Mouse (Mus musculus): Measurements from ENCODE around the gene Etv1.

Etv1 gene

DNA sequence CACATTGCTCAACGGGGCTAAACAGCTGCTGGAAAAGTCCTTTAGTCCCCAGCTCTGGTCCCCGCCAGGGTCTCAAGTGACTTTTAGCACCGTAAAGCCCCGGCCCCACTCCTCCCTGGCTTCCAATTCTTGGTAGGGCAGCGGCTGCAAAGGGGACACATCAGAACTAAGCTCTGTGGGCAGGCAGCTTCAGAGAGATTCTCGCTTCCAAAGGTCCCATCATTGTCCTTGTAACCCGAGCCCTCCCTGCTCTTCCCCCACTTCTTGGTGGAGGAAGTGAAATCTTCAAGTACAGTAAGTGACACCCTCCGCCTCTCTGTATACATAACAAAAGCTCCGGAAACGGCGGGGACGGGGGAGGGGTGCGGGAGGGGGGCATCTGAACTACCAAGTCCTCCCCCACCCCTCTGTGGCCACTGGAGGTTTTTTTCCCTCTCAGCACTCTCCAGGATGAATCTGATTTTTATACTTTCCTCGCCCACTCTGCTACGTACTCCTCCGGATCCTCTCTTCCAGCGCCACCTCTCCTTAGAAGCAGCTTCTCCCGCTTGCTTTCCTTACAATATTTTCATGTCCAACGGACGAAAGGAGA lies at the start of gene Etv1:
Etv1 (plus strand) TSS at position 195 of the 592 bp plus-strand sequence.
- peak; percentile 98 for DNase-seq

DNA sequence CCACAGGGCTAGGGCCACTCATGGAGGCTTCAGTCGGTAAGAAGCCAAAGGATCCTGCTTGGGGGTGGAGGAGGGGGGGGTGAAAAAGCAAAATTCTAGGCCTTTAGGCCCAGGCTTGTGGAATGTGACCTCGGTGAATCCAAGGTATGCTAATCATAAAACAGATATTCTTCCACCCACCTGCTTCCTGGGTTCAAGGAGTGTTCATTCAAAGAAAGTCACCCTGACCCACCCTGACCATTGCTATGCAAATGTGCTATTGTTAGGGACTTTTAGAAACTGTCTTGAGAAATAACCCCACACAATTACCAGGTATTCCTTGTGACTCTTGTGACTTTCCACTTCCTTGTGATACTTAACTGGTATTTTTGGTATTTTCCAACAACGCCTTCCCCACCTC lies 49.5 kb upstream of the Etv1 start:
- no peak for DNase-seq

DNA sequence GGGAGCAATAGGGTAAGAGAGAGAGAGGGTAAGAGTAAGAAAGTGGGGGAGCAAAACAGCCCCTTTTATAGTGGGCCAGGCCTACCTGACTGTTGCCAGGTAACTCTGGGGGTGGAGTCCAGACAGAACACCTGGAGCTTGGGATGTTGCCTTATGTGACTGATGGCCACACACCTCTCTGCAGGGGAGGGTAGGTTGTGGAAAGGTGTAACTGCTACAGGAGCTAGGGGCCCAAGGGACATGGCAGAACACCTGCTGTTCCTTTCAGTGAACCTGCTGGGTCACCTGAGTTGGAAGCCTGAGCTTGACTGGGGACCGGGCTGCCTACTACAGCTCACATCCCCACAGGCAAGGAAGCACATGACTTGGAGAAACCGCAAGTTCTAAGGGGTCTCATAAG lies 48.4 kb upstream of the Etv1 start:
- peak; percentile 27 for DNase-seq

DNA sequence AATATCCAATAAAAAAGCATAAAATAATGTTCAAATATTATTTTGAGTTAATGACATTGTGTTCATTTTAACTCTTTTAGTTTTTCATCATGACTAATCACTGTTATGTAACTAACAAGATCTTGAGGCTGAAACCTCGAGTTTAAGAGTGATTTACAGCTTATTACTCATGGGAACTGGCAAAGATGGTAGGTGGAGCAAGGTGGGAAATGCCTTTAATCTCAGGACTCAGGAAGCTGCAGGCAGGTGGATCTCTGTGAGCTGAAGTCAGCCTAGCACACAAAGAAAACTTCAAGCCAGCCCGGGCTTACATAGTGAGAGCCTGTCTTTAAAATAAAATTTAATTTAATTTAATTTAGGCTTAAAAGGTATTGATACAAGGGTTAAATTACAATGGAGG lies 19.9 kb upstream of the Etv1 start:
- no peak for DNase-seq

DNA sequence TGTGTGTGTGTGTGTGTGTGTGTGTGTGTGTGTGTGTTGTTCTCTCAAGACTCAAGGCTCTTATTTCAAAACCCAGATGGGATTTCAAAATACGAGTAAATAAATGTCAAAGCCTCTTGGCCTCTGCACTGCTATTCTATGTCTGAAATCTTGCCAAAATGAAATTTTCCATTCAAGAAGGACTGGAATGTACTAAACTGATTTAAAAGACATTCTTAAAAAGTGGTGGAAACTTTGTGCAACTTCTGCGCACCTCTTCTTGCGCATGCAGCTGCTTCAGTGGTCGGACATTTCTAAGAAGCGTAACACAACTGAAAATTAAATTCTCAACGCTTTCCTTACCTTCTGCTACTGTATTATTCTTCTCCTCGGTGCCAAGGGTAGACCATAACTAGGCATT lies 1.9 kb upstream of the Etv1 start:
- no peak for DNase-seq

DNA sequence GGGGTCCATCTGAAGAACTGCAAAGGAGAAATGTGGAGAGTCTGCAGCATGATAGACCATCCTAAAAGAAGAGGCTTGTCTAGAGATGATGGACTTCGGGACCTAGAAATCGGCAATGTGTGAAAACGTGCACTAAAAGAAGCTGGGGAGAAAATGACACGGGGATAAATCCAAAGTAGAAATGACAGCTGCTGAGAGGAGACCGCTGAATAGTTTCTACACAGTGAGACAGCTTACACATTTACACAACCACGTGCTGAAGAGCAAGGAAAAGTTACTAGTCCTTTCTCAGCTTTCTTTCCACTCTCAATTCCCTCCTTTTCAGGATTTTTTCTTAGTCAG lies 1.3 kb upstream of the Etv1 start:
- peak; percentile 71 for DNase-seq

DNA sequence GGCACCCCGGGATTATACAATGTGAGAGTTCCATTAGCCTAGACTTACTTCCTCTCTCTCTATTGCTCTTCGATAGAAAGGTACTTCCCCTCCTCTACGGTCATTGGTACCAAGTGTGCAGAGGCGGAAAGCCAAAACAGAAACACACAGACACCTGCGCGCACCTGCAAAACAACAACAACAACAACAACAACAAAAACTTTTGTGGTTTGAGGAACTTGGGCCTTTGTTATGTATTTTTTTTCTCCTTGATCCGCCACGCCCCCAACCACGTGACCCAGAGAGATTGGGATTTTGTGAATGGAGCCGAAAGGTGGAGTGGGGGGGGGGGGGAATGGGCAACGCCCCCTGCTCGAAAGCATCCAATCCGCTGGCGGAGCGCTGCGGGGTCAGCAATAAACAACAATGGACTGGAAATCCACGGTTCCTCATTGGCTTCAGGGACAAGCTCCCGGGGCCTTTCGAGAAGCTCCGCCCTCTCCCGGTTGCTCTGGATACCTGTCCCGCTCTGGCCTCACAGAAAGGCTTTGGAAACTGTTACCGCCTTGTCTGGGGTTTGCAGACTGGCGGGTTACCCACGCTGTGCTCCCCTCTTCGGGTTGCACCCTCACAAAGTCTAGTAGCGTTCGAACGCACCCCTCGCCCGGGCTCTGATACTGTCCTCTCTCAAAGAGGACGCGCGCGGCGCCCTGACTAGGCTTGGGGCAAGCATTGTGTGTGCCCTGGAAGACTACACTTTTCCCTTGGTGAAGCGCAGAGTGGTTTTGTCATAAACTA lies 693 bp upstream of the Etv1 start:
- DNase-seq = peak; percentile 100

DNA sequence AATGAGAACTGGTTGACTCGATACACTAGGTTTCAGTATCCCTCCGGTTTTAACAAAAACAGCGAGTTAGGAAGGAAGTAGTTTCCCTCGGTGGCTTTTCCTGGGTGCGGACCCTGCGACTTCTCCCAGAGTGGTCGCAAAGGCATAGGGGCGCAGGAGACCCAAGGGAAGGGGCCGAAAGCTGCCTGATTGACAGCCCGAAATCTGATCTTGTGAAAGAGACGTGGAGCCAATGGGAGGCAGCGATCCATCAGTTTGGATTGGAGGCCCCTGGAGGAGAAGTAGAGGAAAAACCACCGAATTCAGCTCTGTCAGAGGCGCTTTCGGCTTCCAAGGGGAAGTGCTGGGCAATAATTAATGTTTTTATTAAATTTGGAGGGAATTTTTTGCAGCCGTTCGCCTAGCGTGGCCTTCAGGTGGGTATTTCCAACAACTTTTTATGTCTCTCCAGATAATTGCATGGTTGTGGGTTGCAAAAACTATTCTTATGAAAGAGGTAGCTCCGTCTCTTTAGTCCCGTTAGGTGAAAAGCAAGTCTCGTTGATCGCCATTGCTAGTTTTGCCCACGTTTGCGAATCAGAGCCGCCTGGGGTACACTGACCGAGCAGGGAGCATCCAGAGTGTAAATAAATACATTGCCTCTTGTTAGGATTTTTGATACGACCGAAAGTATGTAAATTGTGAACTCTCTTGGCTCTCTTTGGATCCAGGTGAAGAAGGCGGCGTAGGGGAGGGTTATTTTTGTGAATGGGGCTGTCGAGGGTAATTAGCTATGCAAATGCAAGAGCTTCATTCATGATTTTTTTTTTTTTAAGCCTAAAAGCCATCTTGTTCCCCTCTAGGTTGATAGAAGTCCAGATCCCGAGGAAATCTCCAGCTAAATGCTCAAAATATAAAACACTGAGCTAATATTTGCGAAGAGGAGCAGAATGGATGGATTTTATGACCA lies 1.1 kb downstream of the Etv1 start:
- DNase-seq = peak; percentile 98

DNA sequence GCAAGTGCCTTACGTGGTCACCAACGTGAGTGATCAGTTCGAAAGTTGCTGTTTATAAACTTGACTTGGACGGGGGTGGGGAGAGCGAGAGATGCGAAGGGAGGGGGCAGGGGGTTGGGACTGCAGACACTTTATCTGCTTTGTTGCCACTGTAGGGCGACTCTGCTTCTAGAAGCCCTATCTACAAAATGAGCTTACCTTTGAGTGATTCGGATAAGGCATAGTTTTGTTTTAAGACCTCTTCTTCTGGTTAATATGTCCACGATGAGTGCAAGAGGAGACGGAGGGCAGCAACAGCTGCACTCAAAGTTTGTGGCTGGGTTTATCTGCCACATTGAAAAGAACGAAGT lies 1.8 kb downstream of the Etv1 start:
- DNase-seq = peak; percentile 92

DNA sequence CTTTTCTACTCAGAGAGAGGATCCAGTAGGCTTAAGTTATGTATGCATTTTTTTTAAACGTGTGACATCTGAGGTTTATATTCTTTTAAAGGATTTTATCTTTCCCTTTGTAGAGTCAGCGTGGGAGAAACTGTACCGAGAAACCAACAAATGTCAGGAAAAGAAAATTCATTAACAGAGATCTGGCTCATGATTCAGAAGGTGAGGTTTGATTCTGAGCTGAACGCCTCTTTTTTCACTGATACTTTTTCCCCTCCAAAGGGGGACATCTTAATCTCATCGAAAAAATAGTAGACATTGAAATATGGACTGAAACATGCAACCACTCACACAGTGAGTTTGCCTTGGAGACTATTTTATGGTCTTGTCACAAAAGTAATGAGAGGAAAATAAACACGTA lies 2.5 kb downstream of the Etv1 start:
- no peak for DNase-seq

DNA sequence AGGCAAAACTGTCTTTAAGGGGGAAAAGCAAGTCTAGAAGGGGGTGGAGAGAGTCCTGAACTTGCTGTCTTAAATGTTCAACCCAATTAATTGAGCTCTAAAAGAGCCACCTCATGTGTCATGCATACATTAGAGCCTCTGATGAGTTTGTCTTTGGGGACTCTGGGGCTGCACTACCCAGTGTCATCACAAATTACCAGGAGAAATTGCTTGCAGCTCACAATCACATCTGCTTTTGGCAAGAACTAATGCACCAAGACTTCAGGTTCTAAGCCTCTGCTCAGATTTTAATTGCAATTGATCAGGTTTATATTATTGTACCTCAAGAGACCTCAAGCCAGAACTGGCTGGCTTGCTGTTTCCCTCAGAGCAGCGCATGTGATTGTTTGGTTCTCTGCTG lies 4.1 kb downstream of the Etv1 start:
- no peak for DNase-seq

DNA sequence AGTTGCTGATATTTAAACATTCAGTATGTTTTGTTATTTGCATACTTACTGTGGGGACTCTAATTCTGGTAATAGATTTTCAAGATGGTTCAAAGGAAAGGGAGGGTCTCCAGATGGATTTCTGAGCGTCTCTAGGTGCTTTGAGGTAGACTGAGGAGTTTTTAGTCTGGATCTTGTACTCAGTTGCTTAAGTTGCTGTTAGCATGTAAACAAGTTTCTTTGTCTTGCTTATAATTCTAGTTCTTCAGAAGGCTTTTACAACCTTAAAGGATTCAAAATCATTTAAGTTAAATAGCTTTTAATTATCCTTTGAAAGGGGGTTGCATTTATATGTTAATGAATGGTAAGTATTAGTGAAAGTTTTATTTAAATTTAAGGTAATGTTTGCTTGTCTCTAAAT lies 5.0 kb downstream of the Etv1 start:
- no peak for DNase-seq

DNA sequence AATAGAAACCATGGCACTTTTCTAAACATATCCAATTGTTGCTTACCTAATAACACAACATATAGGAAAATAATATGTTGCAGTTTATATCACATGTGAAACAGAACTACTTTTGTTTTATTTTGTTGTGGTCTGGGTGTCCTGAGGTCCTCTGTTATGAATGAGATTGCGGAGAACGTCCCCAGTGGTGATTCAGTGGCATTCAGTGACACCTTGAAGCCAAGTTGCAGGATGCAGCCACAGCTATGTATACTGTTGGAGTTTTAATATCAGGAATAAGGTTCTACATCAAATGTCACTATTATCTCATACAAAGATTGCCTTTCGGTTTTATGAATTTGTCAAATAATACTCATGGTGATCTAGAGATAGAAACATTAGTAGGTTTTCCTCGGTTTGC lies 7.4 kb downstream of the Etv1 start:
- DNase-seq = no peak

DNA sequence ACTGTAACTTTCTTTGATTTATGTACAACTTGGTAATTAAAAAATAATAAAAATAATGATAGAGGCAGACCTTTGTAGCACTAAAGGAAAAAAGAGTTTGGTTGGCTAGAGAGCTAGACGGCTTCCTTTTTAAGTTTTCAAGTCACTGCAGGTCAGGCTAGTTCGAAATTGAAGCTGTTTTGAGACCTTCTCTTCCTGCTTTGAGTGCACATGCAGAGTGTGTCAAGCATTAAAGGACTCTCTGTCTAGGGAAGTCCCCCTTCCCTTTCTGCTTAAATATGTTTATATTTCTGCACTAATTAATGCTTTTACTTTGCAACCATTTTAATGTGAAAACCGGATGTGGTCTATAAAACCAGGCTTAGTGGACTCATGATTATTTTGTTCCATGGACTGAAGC lies 8.5 kb downstream of the Etv1 start:
- no peak for DNase-seq

DNA sequence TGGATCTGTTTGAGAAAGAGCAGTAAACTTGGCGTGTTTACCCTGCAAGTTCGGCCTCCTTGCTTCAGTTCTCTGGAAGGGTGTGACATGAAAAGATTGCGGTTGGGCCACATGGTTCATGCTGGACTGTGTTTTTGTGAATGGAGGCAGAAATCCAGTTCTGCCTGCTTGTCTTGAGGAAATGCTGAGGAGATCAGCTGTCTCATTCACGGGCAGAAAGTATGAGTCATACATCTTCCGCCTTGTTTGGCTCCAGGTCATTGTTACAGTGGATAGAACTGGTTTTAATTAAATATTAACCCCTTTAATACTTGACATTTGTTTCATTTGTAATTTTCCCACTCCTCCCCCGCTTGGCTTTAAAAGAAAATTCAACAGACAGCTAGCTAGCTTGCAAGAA lies 9.4 kb downstream of the Etv1 start:
- DNase-seq = peak; percentile 98

DNA sequence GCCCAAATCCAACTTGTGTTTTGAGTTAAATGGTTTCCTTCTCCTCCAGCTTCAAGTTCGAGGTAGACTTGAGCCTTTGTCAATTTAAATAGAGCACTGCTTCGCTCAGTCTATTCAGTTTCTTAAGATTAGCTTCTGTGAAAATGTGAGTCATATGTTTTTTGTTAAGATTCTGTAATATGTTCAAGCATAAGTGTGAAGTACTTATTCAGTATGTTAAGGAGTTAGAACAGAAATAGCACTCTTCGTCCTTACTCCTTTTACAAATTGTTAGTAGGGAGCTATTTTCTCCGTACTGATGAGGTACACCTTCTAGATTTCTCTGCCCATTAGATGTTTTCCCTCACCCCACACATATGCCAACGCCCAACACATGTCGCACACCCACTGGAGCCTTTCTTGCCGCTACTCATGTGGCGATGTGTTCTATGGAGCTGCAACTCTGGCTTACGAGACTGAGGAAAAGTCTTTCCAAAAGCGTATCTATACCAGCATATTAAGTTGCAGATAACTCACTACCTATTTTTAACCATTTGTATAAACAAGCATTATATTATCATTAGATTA lies 10.7 kb downstream of the Etv1 start:
- DNase-seq = no peak

DNA sequence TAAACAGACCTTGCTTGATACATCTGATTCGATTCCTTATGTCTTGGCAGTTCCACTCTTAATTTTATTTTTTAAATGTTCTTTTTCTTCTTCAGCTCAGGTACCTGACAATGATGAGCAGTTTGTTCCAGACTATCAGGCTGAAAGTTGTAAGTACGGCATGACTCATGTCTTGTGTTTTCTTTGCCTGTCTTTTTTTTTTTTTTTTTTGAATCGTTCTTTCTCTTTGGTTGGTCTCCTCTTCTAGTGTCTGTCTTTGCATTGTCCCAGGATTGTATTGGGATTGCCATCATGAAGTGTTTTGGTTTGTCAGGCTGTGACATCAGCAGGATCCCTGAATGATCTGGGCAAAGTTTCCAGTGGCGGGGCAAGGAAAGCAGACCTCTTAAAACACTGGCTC lies 13.9 kb downstream of the Etv1 start:
- no peak for DNase-seq

DNA sequence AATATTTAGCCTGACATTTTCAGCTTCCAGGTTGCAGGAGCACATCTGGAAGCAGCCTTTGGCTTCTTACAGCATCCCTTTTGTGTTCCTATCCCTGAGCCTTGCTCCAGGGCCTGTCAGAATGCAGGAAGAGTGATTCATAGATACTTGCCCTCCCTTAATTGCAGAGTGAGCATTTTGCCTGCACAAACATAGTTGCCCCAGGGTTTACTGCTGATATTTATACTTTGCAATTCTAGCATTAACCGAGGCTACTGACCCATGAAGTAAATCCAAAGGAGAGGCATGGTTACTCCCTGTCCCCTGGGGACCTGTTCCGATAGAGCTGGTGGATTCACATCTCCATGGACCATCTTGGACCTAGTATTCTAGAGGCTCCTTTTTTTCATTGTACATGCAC lies 14.5 kb downstream of the Etv1 start:
- no peak for DNase-seq

DNA sequence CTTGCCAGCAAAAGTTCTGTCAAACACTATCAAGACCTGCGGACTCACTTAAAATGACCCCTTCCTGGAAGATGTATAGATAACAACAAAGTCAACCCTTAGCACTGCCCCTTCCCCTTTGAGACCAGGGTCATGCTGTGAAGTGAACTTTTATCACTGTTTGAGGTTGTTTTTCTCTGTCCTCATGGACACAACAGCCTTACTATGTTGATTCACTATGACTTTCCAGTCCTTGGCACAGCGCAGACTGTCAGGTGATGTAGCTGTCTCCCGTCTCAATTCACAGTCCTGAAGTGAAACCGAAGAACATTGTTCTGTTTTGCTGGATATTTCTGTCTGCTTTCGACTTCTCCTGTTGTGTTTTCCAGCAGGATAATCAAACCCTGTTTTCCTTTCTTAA lies 27.9 kb downstream of the Etv1 start:
- DNase-seq = no peak

DNA sequence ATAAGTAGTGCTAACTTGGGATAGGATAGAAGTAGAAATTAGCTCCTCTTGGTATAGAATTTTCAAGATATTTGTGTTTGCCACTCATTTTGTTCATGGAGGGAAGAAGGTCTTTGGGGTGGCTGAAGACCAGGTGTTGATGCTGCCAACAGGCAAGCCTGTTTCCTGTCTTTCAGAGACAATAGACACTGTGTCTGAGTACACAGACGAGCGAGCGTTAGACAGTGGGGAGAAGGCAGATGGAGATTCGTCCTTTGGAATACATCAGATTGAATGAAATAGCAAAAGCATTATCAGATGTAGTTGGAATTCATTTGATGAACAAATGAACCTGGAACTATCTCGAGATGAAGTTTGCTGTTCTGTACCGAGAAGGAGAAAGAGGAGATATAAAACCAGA lies 33.2 kb downstream of the Etv1 start:
- DNase-seq = no peak

DNA sequence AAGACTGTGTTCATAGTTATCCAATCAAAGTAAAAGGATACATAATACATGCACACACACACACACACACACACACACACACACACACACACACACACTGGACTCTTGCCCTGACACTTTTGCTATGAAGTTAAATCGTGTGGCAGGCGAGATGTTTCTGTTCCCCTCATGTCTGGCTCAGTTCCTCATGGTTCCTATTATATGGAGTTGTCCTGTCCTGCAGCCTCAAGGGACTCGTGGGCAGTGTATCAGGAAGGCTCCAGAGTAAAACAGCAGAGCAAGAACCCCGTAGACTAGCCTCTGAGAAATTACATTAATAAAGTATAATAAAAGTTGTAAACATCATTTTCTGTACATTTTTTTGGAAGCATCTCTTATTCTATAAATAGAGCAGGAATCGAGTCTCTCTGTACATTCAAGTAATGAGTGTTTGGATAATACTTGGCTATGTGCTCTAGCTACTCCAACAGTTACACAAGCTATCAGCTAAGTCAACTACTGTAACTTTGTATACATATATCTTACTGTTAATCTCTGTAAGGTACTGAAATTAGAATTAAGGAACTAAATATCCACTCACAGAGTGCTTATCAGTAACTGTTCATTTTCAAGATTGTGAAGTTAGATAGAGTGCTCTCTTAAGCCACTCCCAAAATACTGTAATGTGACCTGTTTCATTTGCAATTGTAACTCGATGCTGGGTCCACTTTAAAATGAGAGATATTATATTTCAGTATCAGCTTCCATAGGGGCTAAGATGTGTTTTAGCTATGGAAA lies 35.0 kb downstream of the Etv1 start:
- no peak for DNase-seq

DNA sequence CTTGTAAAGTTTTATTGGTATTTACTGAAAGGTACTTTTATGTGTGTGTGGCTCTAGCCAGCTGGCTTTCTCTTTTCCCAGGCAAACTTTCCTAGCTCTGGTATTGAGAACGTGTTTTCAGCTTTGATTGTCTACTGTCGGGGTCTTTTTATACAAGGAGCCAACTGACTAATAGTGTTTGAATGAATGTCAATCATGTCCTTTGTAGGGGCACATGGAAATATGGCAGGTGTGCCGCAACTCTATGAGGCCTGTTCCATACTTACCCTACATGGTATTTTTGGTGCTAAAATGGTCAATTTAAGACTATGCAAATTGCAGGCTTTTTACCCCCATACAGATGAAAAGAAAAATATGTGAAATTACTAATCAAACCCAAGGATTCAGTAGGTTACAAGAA lies 37.1 kb downstream of the Etv1 start:
- no peak for DNase-seq

DNA sequence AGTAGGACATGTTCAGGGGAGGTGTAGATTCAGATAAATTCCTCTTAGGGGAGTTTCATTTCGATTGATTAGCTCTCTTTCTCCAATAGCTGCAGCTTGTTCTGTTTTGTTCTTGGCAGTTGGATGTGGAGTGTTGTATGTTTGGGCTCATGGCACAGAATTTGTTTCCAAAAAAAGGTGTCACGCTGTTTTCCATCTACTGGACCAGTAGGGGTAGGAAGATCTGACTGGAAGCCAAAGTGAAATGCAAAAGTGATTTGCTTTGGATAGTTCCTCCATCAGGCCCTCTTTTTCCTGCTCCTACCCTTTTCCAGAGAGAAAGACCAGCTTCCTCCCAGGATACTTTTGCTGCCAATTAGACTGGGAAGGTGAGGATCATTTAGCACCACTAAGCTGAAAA lies 39.1 kb downstream of the Etv1 start:
- no peak for DNase-seq

Measured in heart, adult 11 months (tissue).